Mouse (Mus musculus) cerebellum, adult 2 months (tissue): ENCODE measurements around the gene Guf1. TPM values are rescaled to one million over a fixed set of nuclear protein-coding genes. Genes with fewer than 3 reads are reported as not detected.

Source experiments
- DNase-seq, 2 experiments: peaks; one replicate each; pipeline ENCODE4 v3.0.0; 2021
- H3K27ac ChIP-seq: fragments of 200-500 bp; 2 replicates; pipeline ENCODE4 v1.5.1; 2012; ENCODE audit warnings: low read length, control low read depth, inconsistent platforms; ENCODE audit not compliant: insufficient read depth
- H3K27me3 ChIP-seq: fragments of 200-500 bp; 2 replicates; pipeline ENCODE4 v1.6.1; 2012; ENCODE audit warnings: inconsistent platforms, mild to moderate bottlenecking, low read length, moderate library complexity; ENCODE audit not compliant: control insufficient read depth, insufficient read depth
- H3K4me1 ChIP-seq: fragments of 200-500 bp; 2 replicates; pipeline ENCODE4 v1.6.1; 2011; ENCODE audit warnings: low read length; ENCODE audit not compliant: control insufficient read depth, insufficient read depth
- H3K4me3 ChIP-seq: fragments of 200-500 bp; replicated peaks from 2 replicates; pipeline ENCODE3; 2011; ENCODE audit warnings: mild to moderate bottlenecking, low read depth, low read length, control low read depth; ENCODE audit not compliant: insufficient read depth
- CTCF ChIP-seq: fragments of 200-500 bp; IDR thresholded peaks from 2 replicates; pipeline ENCODE4 v1.5.1; 2011; ENCODE audit warnings: low read depth, mild to moderate bottlenecking, control low read depth, low read length, moderate library complexity, borderline replicate concordance; ENCODE audit not compliant: insufficient read depth
- POLR2A ChIP-seq: fragments of 200-500 bp; IDR thresholded peaks from 2 replicates; pipeline ENCODE4 v1.6.1; 2011; ENCODE audit warnings: low read length, control low read depth, borderline replicate concordance; ENCODE audit not compliant: insufficient read depth
- WGBS: fragments of 180-500 bp; shearing (Covaris S2); methylation state at CpG from one replicate; pipeline ENCODE4 v1.1.7; 2018; 5-methylcytosine and 5-hydroxymethylcytosine counted together
- polyA plus RNA-seq: library from polyadenylated mRNA; depleted of rRNA; stranded (reverse); fragments of >200 nt; gene quantifications from 2 replicates; pipeline ENCODE4 v1.2.3, GENCODE M21; 2012; rRNA removed

Guf1 gene
- polyA plus RNA-seq, 1 experiment, result 29.3 TPM

DNA sequence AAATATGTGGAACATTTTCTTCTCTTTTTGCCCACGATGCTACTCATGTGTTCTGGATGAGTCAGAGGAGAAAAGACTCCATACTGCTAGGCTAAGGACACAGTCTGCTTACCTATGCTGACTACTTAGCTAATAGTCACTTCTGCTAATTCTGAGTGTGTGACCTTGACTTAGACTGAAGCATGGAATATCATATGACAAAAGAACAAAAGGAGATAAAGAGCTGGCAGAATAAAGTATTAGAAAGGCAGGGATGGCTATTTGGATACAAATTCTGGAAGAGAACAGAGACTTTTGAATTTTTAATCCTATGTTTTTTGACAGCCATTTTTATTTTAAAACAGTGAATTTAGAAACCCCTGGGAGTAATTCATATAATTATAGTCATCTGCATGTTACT, 15.0 kb upstream of the Guf1 start:
- TF ChIP-seq CTCF, result no peak
- TF ChIP-seq POLR2A, result no peak
- peak in 1 of 2 experiments; percentile 42 for DNase-seq
- H3K4me3 ChIP-seq, result no peak overlapping the region
- H3K27me3 ChIP-seq, result no peaks in the 10 kb centered on the region
- no peak overlapping the region for H3K27ac ChIP-seq
- peaks cover 6% of the 10 kb centered on the region; the same call in 1 of the 2 replicates for H3K4me1 ChIP-seq
- 18% methylated on average over 1 of the region's 1 CpGs for WGBS

DNA sequence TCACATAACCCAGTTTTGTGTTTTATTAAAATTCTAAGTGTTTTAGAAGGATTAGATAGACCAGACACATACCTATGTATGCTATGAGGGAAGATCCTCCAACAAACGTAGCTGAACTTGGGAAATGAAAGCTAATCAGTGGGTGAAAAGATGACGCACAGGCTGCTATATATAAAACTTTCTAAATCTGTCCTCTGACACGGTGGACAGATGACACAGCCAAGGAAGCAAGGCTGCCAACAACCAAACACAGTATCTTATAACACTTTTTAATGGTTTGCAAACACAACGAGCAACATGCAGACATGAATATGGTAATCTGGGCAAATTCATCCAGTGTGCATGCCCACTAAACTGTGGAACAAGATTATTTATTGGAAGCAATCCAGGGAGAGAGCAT, 14.2 kb upstream of the Guf1 start, which contains the start of gene Yipf7:
TSS of gene Yipf7 (minus strand) at position 160 of the 400 bp plus-strand sequence.
- Histone ChIP-seq H3K27me3 (no peaks in the 10 kb centered on the region), H3K27ac (peak within 1 kb of the TSS; percentile 69; the same call in 1 of the 2 replicates), H3K4me1 (peaks cover 6% of the 10 kb centered on the region; the same call in 1 of the 2 replicates), H3K4me3 (no peak within 1 kb of the TSS)
- peak; percentile 66 to 84 for DNase-seq
- no peak for TF ChIP-seq POLR2A
- no peak for TF ChIP-seq CTCF
- WGBS, result 12% methylated on average over 4 of the region's 4 CpGs

GRCm38 (mm10) chr5:69557404-69557935, 747 bp downstream of the Guf1 start:
- peak overlapping the region; percentile 93 for H3K4me3 ChIP-seq
- no peak for DNase-seq

GRCm38 (mm10) chr5:69591640-69592461, 35.1 kb downstream of the Guf1 start, which contains the start of gene Gnpda2:
Gene Gnpda2 (minus strand): TSS chr5:69592340.
- Histone ChIP-seq H3K4me3 (peak within 1 kb of the TSS; percentile 81), H3K4me1 (no peaks in the 10 kb centered on the region), H3K27ac (peak within 1 kb of the TSS; percentile 15; the same call in 1 of the 2 replicates), H3K27me3 (no peaks in the 10 kb centered on the region)
- peak; percentile 89 to 91 for DNase-seq
- whole genome bisulfite sequencing, result 3% methylated on average over 42 of the region's 42 CpGs
- peak; percentile 60; the same call in 1 of the 2 replicates for TF ChIP-seq POLR2A
- peak; percentile 24; the same call in 1 of the 2 replicates for TF ChIP-seq CTCF

More at GRCm38 (mm10) chr5:69557404-69557935, 747 bp downstream of the Guf1 start:
- Histone ChIP-seq H3K27me3 (no peaks in the 10 kb centered on the region), H3K27ac (peak overlapping the region; percentile 87), H3K4me1 (no peaks in the 10 kb centered on the region; the same call in none of the 2 replicates)
- TF ChIP-seq CTCF (no peak), POLR2A (no peak)
- 2% methylated on average over 16 of the region's 16 CpGs for WGBS

DNA sequence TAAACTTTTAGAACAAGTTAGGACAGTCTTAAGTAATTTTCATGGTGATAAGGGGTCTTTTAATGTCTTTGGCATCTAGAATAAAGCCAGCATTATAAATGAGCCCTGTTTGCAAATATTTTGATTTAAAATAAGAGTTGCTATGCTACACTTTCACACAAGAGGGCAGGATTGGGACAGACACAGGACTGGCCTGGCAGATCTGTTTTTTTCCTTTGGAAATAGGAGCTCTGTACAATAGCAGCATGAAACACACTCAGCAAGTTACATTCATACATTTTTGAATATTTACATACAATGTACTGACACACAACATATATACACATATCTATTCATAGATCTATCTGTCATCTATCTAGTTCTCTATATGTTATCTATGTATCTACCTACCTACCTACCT, 44.3 kb downstream of the Guf1 start:
- H3K4me3 ChIP-seq, result no peak overlapping the region
- DNase-seq, result no peak
- H3K4me1 ChIP-seq, result no peaks in the 10 kb centered on the region
- TF ChIP-seq CTCF (no peak; the same call in 1 of the 2 replicates), POLR2A (no peak)
- no peak overlapping the region for H3K27ac ChIP-seq
- H3K27me3 ChIP-seq, result no peaks in the 10 kb centered on the region

- WGBS, result 19% methylated on average over 4 of the region's 4 CpGs
- DNase-seq, result no peak
- no peak overlapping the region for H3K27ac ChIP-seq
- H3K27me3 ChIP-seq, result no peaks in the 10 kb centered on the region
- H3K4me1 ChIP-seq, result no peaks in the 10 kb centered on the region
- TF ChIP-seq POLR2A, result no peak
- peak; percentile 18; the same call in 1 of the 2 replicates for TF ChIP-seq CTCF
- no peak overlapping the region for H3K4me3 ChIP-seq
Observed at GRCm38 (mm10) chr5:69613209-69613796, 56.6 kb downstream of the Guf1 start.

GRCm38 (mm10) chr5:69620899-69621298, 64.2 kb downstream of the Guf1 start:
- H3K27me3 ChIP-seq, result no peaks in the 10 kb centered on the region

More at GRCm38 (mm10) chr5:69620899-69621298, 64.2 kb downstream of the Guf1 start:
- Histone ChIP-seq H3K4me1 (no peaks in the 10 kb centered on the region), H3K27ac (no peak overlapping the region), H3K4me3 (no peak overlapping the region)
- 91% methylated on average over 1 of the region's 1 CpGs for WGBS
- no peak for DNase-seq
- TF ChIP-seq CTCF (no peak), POLR2A (no peak)

Other genes with a start within 250 kb of the Guf1 start
- 25.7 and 31.3 TPM in 2 replicates for gene Kctd8, start 215.2 kb upstream of the Guf1 start, polyA plus RNA-seq
- 0.31 and 1.2 TPM in 2 replicates for gene Yipf7, start 14.3 kb upstream of the Guf1 start, polyA plus RNA-seq
- 28.4 and 32.7 TPM in 2 replicates for gene Gnpda2, start 35.4 kb downstream of the Guf1 start, polyA plus RNA-seq